Mouse (Mus musculus) myocyte (in vitro differentiated cells): Measurements from ENCODE around the gene Sec24c.

Experiments
- CEBPB ChIP-seq: IDR thresholded peaks from 2 replicates; pipeline ENCODE4 v1.6.1; 2011; ENCODE audit warnings: mild to moderate bottlenecking, moderate library complexity; ENCODE audit not compliant: poor library complexity, insufficient read depth, severe bottlenecking
- E2F4 ChIP-seq: IDR thresholded peaks from one replicate; pipeline ENCODE4 v1.6.1; 2011; ENCODE audit warnings: mild to moderate bottlenecking, control low read depth, moderate library complexity; ENCODE audit not compliant: insufficient read depth
- MAX ChIP-seq: IDR thresholded peaks from one replicate; pipeline ENCODE4 v1.6.1; 2011; ENCODE audit warnings: low read depth, mild to moderate bottlenecking, control low read depth
- MYOD1 ChIP-seq, 3 experiments: IDR thresholded peaks; one replicate each; pipeline ENCODE4 v1.6.1; 2011; ENCODE audit warnings: control low read depth in 2 of 3, low read depth in 2 of 3, mild to moderate bottlenecking in 2 of 3, moderate library complexity in 1 of 3; ENCODE audit not compliant: insufficient read length in 2 of 3, control insufficient read depth in 1 of 3
- MYOG ChIP-seq, 3 experiments: IDR thresholded peaks; one replicate each; pipeline ENCODE4 v1.6.1; 2011; ENCODE audit warnings: control low read depth in 2 of 3, low read depth in 2 of 3, mild to moderate bottlenecking in 2 of 3; ENCODE audit not compliant: insufficient read length in 2 of 3, control insufficient read depth in 1 of 3, insufficient read depth in 1 of 3
- POLR2A ChIP-seq: IDR thresholded peaks from one replicate; pipeline ENCODE4 v1.6.1; 2011; ENCODE audit warnings: low read depth, mild to moderate bottlenecking, control low read depth, moderate library complexity; ENCODE audit not compliant: insufficient read length
- POLR2AphosphoS2 ChIP-seq: IDR thresholded peaks from one replicate; pipeline ENCODE4 v1.6.1; 2011; ENCODE audit warnings: low read depth, control low read depth; ENCODE audit not compliant: insufficient read length
- REST ChIP-seq: IDR thresholded peaks from one replicate; pipeline ENCODE4 v1.6.1; 2011; ENCODE audit warnings: mild to moderate bottlenecking, control low read depth, moderate library complexity; ENCODE audit not compliant: insufficient read depth, insufficient read length
- SRF ChIP-seq: IDR thresholded peaks from one replicate; pipeline ENCODE4 v1.6.1; 2011; ENCODE audit warnings: low read depth; ENCODE audit not compliant: control insufficient read depth, insufficient read length
- TCF12 ChIP-seq: IDR thresholded peaks from one replicate; pipeline ENCODE4 v1.6.1; 2011; ENCODE audit warnings: mild to moderate bottlenecking, control low read depth; ENCODE audit not compliant: poor library complexity, insufficient read depth, severe bottlenecking
- TCF3 ChIP-seq: IDR thresholded peaks from one replicate; pipeline ENCODE4 v1.6.1; 2011; ENCODE audit warnings: low read depth, control low read depth; ENCODE audit not compliant: insufficient read length
- USF1 ChIP-seq: IDR thresholded peaks from one replicate; pipeline ENCODE4 v1.6.1; 2011; ENCODE audit warnings: low read depth, mild to moderate bottlenecking, control low read depth, moderate library complexity

DNA sequence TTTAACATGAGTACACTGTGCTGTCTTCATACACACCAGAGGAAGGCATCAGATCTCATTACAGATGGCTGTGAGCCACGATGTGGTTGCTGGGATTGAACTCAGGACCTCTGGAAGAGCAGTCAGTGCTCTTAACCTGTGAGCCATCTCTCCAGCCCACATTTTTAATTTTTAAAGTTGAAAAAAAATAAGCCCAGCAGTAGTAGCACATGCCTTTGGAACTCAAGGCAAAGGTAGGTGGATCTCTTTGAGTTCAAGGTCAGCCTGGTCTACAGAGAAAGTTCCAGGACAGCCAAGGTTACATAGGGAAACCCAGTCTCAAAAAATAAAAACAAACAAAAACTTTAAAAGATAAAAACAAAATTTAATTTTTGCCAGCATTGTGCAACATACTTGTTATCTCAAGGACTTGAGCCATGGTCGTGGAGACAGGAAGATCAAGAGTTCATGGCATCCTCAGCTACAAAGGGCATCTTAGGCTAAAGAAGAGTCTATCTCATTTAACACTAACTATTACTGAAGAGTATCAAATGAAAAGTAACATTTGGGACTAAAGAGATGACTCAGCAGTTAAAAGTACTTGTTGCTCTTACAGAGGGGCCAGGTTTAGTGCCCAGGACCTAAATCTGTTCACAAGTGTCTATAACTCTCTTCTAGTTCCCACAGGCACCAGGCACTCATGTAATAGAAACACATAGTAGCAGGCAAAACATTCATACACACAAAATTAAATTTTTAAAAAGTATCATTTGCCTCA lies 36.1 kb upstream of the Sec24c start:
- no peak for TF ChIP-seq E2F4
- no peak for TF ChIP-seq TCF12
- TF ChIP-seq POLR2A, result no peak
- TF ChIP-seq POLR2AphosphoS2, result no peak
- TF ChIP-seq CEBPB, result no peak
- TF ChIP-seq USF1, result no peak
- TF ChIP-seq SRF, result no peak
- TF ChIP-seq MAX, result no peak
- TF ChIP-seq REST, result no peak
- no peak for TF ChIP-seq MYOG (IDR thresholded peaks at IDR 0.05; ENCODE audit: control insufficient read depth in 1 of 3, insufficient read depth in 1 of 3, insufficient read length in 2 of 3, low read depth in 2 of 3)
- no peak for TF ChIP-seq MYOD1 (IDR thresholded peaks at IDR 0.05; ENCODE audit: control insufficient read depth in 1 of 3, insufficient read length in 2 of 3, low read depth in 2 of 3)
- no peak for TF ChIP-seq TCF3
